Mouse (Mus musculus) megakaryocyte, embryonic 14.5 days (primary cell): Measurements from ENCODE around the gene Neurl1b.

Experiments used
- FLI1 ChIP-seq: IDR thresholded peaks from 2 replicates; pipeline ENCODE4 v1.6.1; 2012; ENCODE audit warnings: low read length, inconsistent platforms, mixed read lengths
- GATA1 ChIP-seq: IDR thresholded peaks from 3 replicates; pipeline ENCODE4 v1.6.1; 2012; ENCODE audit warnings: mixed read lengths, low read length, inconsistent platforms, borderline replicate concordance

GRCm38 (mm10) chr17:26416141-26416540 lies 1.5 kb downstream of the Neurl1b start:
- TF ChIP-seq GATA1 = no peak
- TF ChIP-seq FLI1 = no peak
